Mouse (Mus musculus) kidney, embryonic 14.5 days (tissue): ENCODE results near the gene Fcgrt. TPM values are rescaled to one million over a fixed set of nuclear protein-coding genes. Genes with fewer than 3 reads are reported as not detected.
A peak's percentile ranks its signal among the peaks of the same experiment; 100 is the strongest.

Source experiments
- ATAC-seq: fragments of 200-750 bp; cut with Nextera tagmentation; 2 replicates; pipeline ENCODE4 v1.8.0; 2017; ENCODE audit warnings: moderate number of reproducible peaks, mild to moderate bottlenecking, moderate TSS enrichment, moderate library complexity; ENCODE audit not compliant: low FRiP score, low TSS enrichment
- H3K27ac ChIP-seq: fragments of 300-500 bp; sonication (generic); 2 replicates; pipeline ENCODE4 v1.5.1; 2014; ENCODE audit warnings: low read depth, mild to moderate bottlenecking, low read length, moderate library complexity, mixed read lengths
- H3K27me3 ChIP-seq: fragments of 300-500 bp; sonication (generic); 2 replicates; pipeline ENCODE4 v1.6.1; 2014; ENCODE audit warnings: mild to moderate bottlenecking, low read length; ENCODE audit not compliant: control insufficient read depth, insufficient read depth
- H3K36me3 ChIP-seq: fragments of 300-500 bp; sonication (generic); 2 replicates; pipeline ENCODE4 v1.6.1; 2014; ENCODE audit warnings: low read length, mixed read lengths; ENCODE audit not compliant: control insufficient read depth, insufficient read depth
- H3K4me1 ChIP-seq: fragments of 300-500 bp; sonication (generic); 2 replicates; pipeline ENCODE4 v1.6.1; 2014; ENCODE audit warnings: low read length, mixed read lengths; ENCODE audit not compliant: control insufficient read depth, insufficient read depth
- H3K4me2 ChIP-seq: fragments of 300-500 bp; sonication (generic); replicated peaks from 2 replicates; pipeline ENCODE4 v1.6.1; 2014; ENCODE audit warnings: low read depth, mild to moderate bottlenecking, low read length
- H3K4me3 ChIP-seq: fragments of 300-500 bp; sonication (generic); 2 replicates; pipeline ENCODE4 v1.5.1; 2014; ENCODE audit warnings: mild to moderate bottlenecking, low read length
- H3K9ac ChIP-seq: fragments of 300-500 bp; sonication (generic); 2 replicates; pipeline ENCODE4 v1.6.1; 2014; ENCODE audit warnings: low read depth, mild to moderate bottlenecking, low read length, moderate library complexity
- H3K9me3 ChIP-seq: fragments of 300-500 bp; sonication (generic); 2 replicates; pipeline ENCODE4 v1.6.1; 2016; ENCODE audit warnings: low read length; ENCODE audit not compliant: control insufficient read depth
- WGBS: fragments of 180-500 bp; shearing (Covaris S2); extraction: QIAGEN DNeasy Blood & Tissue Kit; methylation state at CpG from one replicate; pipeline ENCODE4 v1.1.7; 2014; 5-methylcytosine and 5-hydroxymethylcytosine counted together
- polyA plus RNA-seq: library from polyadenylated mRNA; unstranded; fragments of >200 nt; fragmentation: Nextera tagmentation; extraction: Ambion mirVana; gene quantifications from 2 replicates; pipeline ENCODE4 v1.2.1, GENCODE M21; 2014

The Fcgrt gene
- polyA plus RNA-seq, 1 experiment from 2014 or later, result 67.4 TPM

DNA sequence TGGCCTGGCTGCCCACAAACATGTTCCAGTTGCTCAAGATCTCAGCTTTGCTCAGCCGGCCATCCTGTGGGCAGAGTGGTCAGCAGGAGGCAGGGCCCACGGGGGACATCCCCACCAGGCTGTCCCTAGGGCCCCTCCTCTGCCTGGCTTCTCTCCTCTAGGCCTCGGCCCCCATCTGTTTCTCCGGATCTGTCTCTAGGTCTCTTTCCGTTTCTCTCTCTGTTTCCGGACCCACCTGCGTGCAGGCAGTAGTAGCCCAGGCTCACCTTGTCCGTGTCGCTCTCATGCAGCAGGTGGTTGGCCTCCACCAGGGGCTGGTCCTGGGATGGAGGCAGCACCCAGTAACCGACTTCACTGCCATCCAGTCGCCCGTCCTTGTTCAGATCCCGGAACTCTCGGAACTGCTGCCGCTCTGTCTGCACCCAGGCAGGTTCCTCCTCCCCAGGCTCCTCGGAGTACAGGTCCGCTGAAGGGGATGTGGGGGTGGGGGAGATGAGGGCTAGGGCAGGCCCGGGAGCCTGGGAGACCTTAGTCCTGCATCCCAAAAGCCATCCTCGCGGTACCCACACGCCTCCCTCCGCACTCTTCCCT is 20.3 kb downstream of the Fcgrt start:
- no peak for ATAC-seq
- no peak overlapping the region for H3K4me2 ChIP-seq
- peaks cover 55% of the 10 kb centered on the region for H3K36me3 ChIP-seq
- H3K27ac ChIP-seq, result no peak overlapping the region
- no peaks in the 10 kb centered on the region for H3K9me3 ChIP-seq
- no peaks in the 10 kb centered on the region for H3K27me3 ChIP-seq
- 84% methylated on average over 22 of the region's 22 CpGs for WGBS
- H3K4me3 ChIP-seq, result no peak overlapping the region
- peaks cover 4% of the 10 kb centered on the region; the same call in 1 of the 2 replicates for H3K4me1 ChIP-seq
- no peak overlapping the region for H3K9ac ChIP-seq

- Histone ChIP-seq H3K36me3 (peaks cover 50% of the 10 kb centered on the region), H3K9me3 (no peaks in the 10 kb centered on the region), H3K27me3 (no peaks in the 10 kb centered on the region), H3K4me3 (no peak overlapping the region), H3K4me2 (no peak overlapping the region), H3K9ac (no peak overlapping the region), H3K27ac (0 out of 2 replicates have a peak overlapping the region, but pooled peaks have one; percentile 6), H3K4me1 (peaks cover 4% of the 10 kb centered on the region; the same call in 1 of the 2 replicates)
- WGBS, result 73% methylated on average over 25 of the region's 25 CpGs
- ATAC-seq, result no peak
Observed at GRCm38 (mm10) chr7:45082401-45083299, 21.0 kb downstream of the Fcgrt start.

DNA sequence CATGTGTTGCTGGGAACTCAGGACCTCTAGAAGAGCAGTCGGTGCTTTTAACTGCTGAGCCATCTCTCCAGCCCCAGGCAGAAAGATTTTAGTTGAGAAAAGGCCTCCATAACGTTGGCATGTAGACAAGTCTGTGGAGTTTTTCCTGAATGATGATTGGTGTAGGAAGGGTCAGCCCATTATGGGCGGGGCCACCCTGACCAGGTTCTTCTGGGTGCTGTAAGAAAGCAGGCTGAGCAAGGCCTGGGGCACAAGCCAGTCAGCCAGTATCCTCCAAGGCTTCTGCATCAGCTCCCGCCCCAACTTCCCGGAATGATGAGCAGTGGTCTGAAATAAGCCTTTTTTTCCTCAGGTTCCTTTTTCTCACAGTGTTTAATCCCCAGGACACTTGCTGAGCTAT is 22.6 kb downstream of the Fcgrt start:
- Histone ChIP-seq H3K9me3 (no peaks in the 10 kb centered on the region), H3K4me2 (no peak overlapping the region), H3K27ac (no peak overlapping the region), H3K4me3 (no peak overlapping the region), H3K27me3 (no peaks in the 10 kb centered on the region), H3K9ac (no peak overlapping the region), H3K36me3 (peaks cover 50% of the 10 kb centered on the region), H3K4me1 (peaks cover 4% of the 10 kb centered on the region; the same call in 1 of the 2 replicates)
- WGBS, result 59% methylated on average over 5 of the region's 5 CpGs
- ATAC-seq, result no peak

GRCm38 (mm10) chr7:45079856-45080255 is 23.8 kb downstream of the Fcgrt start:
- peaks cover 49% of the 10 kb centered on the region for H3K36me3 ChIP-seq
- peaks cover 8% of the 10 kb centered on the region; the same call in 1 of the 2 replicates for H3K4me1 ChIP-seq
- peak; percentile 32; the same call in 1 of the 2 replicates for ATAC-seq
- no peak overlapping the region for H3K4me3 ChIP-seq
- H3K9me3 ChIP-seq, result no peaks in the 10 kb centered on the region
- WGBS, result 1% methylated on average over 10 of the region's 10 CpGs
- H3K27ac ChIP-seq, result no peak overlapping the region
- H3K27me3 ChIP-seq, result no peaks in the 10 kb centered on the region
- no peak overlapping the region for H3K9ac ChIP-seq
- no peak overlapping the region for H3K4me2 ChIP-seq

DNA sequence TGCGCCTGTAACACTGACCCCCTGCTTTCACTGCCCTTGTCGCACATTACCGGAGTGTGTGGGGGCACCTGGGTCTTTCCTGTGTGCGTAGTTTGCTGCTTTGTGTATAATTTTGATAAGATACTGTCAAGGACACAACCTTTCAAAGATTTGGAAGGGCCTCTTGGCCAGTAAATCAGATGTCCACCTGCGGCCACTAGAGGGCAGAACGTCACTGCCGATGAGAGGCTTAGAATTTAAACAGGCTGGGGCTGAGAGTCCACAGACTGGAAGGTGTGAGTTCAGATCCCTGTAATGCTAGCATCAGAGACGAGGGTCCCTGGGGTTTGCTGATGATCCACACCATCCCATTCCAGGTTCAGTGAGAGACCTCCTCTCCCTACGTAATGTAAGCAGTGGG is 25.1 kb downstream of the Fcgrt start:
- no peak overlapping the region for H3K27ac ChIP-seq
- WGBS, result 38% methylated on average over 9 of the region's 9 CpGs
- no peaks in the 10 kb centered on the region for H3K27me3 ChIP-seq
- H3K4me1 ChIP-seq, result peaks cover 8% of the 10 kb centered on the region; the same call in 1 of the 2 replicates
- no peak overlapping the region for H3K4me2 ChIP-seq
- peaks cover 51% of the 10 kb centered on the region for H3K36me3 ChIP-seq
- no peak overlapping the region for H3K4me3 ChIP-seq
- no peak overlapping the region for H3K9ac ChIP-seq
- ATAC-seq, result 0 out of 2 replicates have a peak, but pooled peaks have one; percentile 17
- no peaks in the 10 kb centered on the region for H3K9me3 ChIP-seq

- Histone ChIP-seq H3K4me1 (peaks cover 7% of the 10 kb centered on the region; the same call in 1 of the 2 replicates), H3K27me3 (no peaks in the 10 kb centered on the region), H3K9me3 (no peaks in the 10 kb centered on the region), H3K27ac (no peak overlapping the region), H3K36me3 (peaks cover 47% of the 10 kb centered on the region), H3K9ac (no peak overlapping the region), H3K4me3 (no peak overlapping the region), H3K4me2 (no peak overlapping the region)
- WGBS, result 79% methylated on average over 2 of the region's 2 CpGs
- no peak for ATAC-seq
Observed at GRCm38 (mm10) chr7:45077829-45078228, 25.8 kb downstream of the Fcgrt start.

DNA sequence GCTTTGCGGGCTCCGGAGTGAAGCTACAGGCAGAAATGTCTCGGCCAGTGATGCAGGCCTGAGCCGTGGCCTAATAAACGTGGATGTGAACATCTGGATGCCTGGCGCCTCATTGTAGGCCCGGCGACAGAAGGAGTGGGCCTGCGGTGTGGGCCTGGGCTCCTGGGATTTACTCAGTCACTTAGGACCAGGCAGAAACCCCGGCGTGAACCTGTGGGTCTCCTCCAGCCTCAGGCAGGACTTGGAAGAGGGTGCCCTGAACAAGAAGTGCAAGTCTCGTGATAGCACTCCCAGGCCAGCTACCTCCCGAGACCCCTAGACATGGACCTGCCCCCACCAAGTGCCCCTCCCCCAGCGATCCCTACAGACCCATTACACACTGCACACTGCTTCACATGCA is 26.3 kb downstream of the Fcgrt start:
- no peak for ATAC-seq
- Histone ChIP-seq H3K27me3 (no peaks in the 10 kb centered on the region), H3K27ac (no peak overlapping the region), H3K9ac (no peak overlapping the region), H3K4me3 (no peak overlapping the region), H3K9me3 (no peaks in the 10 kb centered on the region), H3K4me1 (peaks cover 4% of the 10 kb centered on the region; the same call in 1 of the 2 replicates), H3K36me3 (peaks cover 44% of the 10 kb centered on the region), H3K4me2 (no peak overlapping the region)
- WGBS, result 88% methylated on average over 14 of the region's 14 CpGs

DNA sequence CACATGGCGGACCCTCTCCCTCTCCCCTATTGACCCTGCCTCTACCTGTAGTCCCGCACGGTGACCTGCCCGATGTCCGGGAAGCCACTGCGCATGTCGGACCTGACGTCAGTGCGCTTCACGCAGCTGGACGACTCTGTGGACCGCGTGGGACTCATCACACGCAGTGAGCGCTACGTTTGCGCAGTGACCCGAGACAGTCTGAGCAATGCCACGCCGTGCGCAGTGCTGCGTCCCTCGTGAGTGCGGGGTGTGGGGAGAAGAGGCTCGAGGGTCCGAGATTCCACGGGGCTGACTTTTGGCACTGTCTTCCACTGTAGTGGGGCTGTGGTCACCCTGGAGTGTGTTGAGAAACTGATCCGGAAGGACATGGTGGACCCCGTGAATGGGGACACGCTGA is 27.1 kb downstream of the Fcgrt start:
- Histone ChIP-seq H3K9ac (no peak overlapping the region), H3K4me1 (0 out of 2 replicates have a peak, but pooled peaks cover 4% of the 10 kb centered on the region), H3K36me3 (peaks cover 44% of the 10 kb centered on the region), H3K4me3 (no peak overlapping the region), H3K27ac (no peak overlapping the region), H3K4me2 (no peak overlapping the region), H3K9me3 (no peaks in the 10 kb centered on the region), H3K27me3 (no peaks in the 10 kb centered on the region)
- ATAC-seq, result no peak
- WGBS, result 88% methylated on average over 30 of the region's 30 CpGs

DNA sequence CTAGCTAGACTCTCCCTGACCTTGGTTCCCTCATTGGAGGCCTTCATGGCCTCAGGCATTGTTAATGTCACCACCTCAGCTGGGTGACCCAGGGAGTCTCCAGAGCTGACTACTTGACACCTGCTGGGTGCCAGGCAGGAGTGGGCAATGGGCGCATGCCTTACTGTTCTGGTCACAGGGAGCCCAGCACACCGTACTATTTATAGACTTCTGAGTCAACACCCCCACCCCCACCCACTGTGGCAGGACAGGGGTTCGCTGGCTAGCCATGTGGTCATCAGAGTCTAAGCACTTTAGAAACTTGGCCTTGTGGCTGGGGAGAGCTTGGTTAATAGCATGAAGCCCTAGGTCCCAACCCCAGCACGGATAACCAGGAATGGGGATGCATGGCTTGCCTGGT is 28.2 kb downstream of the Fcgrt start:
- ATAC-seq, result no peak
- Histone ChIP-seq H3K27me3 (no peaks in the 10 kb centered on the region), H3K4me3 (no peak overlapping the region), H3K4me2 (no peak overlapping the region), H3K9ac (no peak overlapping the region), H3K27ac (no peak overlapping the region), H3K4me1 (0 out of 2 replicates have a peak, but pooled peaks cover 4% of the 10 kb centered on the region), H3K36me3 (peaks cover 44% of the 10 kb centered on the region), H3K9me3 (no peaks in the 10 kb centered on the region)
- 65% methylated on average over 4 of the region's 4 CpGs for WGBS
